Mouse (Mus musculus): Measurements from ENCODE around the gene Sstr4. TPM values are rescaled to one million over a fixed set of nuclear protein-coding genes. Genes with fewer than 3 reads are reported as not detected.

Sstr4 gene
- total RNA-seq, 2 experiments from 2014 or later = 60.6 to 67.4 TPM

GRCm38 (mm10) chr2:148427553-148427952, 32.4 kb downstream of the Sstr4 start:
- DNase-seq (ENCODE audit: low spot score in 2 of 2) = no peak

- DNase-seq (ENCODE audit: low spot score in 2 of 2) = no peak
Measured at GRCm38 (mm10) chr2:148428523-148428922, 33.4 kb downstream of the Sstr4 start.

DNA sequence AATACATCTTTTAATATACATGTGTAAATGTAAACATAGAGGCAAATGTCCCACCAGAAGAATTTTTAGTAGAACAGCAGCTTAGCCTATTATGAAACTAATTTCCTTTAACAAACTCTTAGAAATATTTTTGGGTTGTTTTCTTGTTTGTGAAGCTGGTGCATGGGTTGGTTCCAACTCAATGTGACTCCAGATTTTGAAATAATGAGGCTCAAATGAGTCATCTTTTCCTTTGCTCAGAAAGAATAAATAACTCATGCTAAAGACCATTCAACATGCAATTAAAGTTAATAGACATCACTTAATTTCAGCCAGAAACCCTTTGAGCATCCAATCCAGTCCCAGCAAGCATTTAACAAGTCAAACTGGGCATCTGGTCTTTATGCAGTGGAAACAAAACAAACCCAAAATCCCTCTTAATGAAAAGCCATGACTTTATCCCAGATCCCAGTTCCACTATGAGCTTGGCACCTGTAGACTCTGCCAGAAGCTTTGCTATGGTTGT, 33.9 kb downstream of the Sstr4 start:
- DNase-seq (ENCODE audit: low spot score in 2 of 2) = no peak

DNA sequence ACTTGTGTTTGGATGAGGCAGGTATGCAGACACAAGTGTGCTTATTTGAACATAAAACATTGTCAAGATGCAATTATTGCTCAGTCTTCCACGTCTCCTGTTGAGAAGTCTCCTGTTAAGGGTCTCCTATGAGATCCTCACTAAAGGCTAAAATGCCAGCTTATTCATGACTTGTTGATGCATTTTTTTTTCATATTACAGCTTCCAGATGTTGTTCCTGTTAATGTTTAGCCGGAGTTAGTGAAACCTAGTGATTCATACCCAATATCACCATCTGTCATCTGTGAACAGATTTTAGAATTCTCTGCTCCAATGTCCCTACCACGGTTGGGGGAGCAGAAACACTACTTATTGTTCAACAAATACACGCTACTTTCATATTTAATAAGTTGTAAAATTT, 35.8 kb downstream of the Sstr4 start:
- DNase-seq (ENCODE audit: low spot score in 2 of 2) = no peak

DNA sequence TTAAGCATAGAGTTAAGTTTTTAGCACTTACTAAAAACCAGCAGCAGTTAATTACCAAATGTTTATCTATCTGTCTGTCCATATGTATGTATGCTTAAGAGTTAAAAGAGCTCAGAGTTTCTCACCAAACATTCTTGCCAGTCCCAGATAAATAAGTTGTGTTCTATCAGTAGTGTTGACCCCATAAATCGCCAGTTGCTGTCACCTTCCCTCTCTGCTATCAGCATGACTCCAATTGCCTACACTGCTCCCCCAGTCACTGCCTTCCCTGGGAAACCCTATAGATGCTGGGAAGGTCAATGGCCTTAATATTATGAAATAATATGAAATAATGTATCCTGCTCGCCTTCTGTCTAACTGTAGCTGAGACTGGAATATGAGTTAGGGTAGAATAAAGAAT, 37.2 kb downstream of the Sstr4 start:
- no peak for DNase-seq (ENCODE audit: low spot score in 2 of 2)

GRCm38 (mm10) chr2:148436285-148436684, 41.1 kb downstream of the Sstr4 start:
- DNase-seq (ENCODE audit: low spot score in 2 of 2) = no peak

- DNase-seq (ENCODE audit: low spot score in 2 of 2) = no peak
Measured at GRCm38 (mm10) chr2:148439691-148440276, 44.6 kb downstream of the Sstr4 start.

GRCm38 (mm10) chr2:148441421-148441820, 46.3 kb downstream of the Sstr4 start:
- DNase-seq (ENCODE audit: low spot score in 2 of 2) = no peak

GRCm38 (mm10) chr2:148442172-148442571, 47.0 kb downstream of the Sstr4 start:
- DNase-seq (ENCODE audit: low spot score in 2 of 2) = no peak

- DNase-seq (ENCODE audit: low spot score in 2 of 2) = no peak
Measured at GRCm38 (mm10) chr2:148442710-148443109, 47.6 kb downstream of the Sstr4 start.

- no peak for DNase-seq (ENCODE audit: low spot score in 2 of 2)
Measured at GRCm38 (mm10) chr2:148443249-148443958, 48.3 kb downstream of the Sstr4 start, which contains the start of gene Cd93. Cd93 (minus strand) TSS chr2:148443563.

DNA sequence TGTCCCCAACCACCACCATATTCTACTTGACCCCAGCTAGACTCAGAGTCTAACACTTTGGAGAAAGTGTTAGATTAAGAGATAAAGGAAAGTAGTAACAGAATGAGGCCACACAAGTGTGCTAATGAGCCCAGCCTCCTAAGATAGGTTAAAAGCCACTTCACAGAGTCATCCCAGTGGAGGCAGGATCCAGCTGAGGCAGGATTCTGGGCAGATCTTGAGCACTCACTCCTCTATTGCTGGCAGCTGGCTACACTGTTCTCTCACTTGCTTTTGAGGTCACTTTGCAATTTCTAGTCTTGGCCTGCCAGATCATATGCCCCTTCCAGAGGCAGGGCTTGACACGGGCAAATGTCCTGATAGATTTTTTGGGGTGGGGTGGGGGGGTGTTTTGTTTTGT, 49.3 kb downstream of the Sstr4 start:
- DNase-seq (ENCODE audit: low spot score in 2 of 2) = no peak

DNA sequence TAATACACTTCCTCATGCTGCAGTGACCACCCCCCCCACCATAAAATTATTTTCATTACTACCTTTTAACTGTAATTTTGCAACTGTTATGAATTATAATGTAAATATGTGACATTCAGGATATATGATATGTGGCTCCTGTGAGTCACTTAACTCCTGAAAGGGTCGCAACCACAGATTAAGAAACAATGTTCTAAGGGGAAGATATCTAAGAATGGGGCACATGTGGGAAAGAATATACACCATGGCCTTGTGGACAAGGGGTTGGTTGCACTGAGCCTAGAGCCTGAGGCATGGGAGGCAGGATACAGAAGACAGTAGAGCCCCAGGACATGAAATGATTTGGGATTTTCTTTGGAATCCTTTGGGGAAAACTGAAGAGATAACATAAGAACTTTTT, 50.5 kb downstream of the Sstr4 start:
- no peak for DNase-seq (ENCODE audit: low spot score in 2 of 2)

Other genes starting within 250 kb of the Sstr4 start
- gene Thbd, start 12.8 kb downstream of the Sstr4 start, total RNA-seq (2021) = 1 to 10 TPM; 3.3 to 4.3 TPM
- 10 to 100 TPM; 11.8 to 13.5 TPM for gene Cd93, start 48.2 kb downstream of the Sstr4 start, total RNA-seq (2021)